Mouse (Mus musculus) adrenal gland, adult 10 weeks (tissue): ENCODE results near the gene Psmb9. TPM values are rescaled to one million over a fixed set of nuclear protein-coding genes. Genes with fewer than 3 reads are reported as not detected.

ENCODE experiments used
- polyA plus RNA-seq: library from polyadenylated mRNA; stranded (reverse); fragments of 350-450 nt; fragmentation: Illumina TruSeq; extraction: RNeasy Lipid Tissue Mini Kit (QIAGEN cat#74804); gene quantifications from one replicate; pipeline ENCODE4 v1.2.3, GENCODE M21; 2014; ENCODE audit warnings: low read depth, low replicate concordance

Psmb9 gene
- 2.9 TPM for polyA plus RNA-seq

DNA sequence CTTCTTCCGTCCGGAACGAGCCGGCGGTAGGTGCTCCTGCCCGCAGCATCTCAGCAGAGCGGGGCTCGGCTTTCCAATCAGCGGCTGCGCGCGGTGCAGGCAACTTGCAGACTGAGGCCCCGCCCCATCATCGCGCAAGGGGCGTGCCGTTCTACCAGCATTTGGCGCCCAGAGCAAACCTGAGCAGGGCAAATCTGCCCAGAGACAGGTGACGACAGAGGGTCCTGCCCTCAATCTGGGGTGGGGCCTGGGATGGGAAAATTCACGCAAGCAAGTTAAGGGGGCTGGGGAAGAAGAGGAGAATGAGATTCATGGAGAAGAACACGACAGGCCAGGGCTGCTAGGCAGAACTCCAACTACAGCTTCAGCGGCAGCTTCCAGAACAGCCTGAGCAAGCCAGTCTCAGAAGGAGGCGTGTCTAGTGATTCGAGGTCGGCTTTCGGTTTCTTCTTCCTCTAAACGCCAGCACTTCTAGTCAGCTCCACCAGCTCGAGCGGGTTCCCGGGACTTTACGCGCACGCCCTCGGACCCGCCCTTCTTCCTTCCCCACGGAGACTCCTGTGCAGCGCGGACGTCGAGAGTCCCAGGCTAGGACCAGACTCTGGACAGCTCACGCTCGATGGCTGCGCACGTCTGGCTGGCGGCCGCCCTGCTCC is at the start of gene Psmb9, which contains the start of gene Tap1:
TSS of gene Psmb9 (minus strand) at position 504 of the 656 bp plus-strand sequence.
TSS of gene Tap1 (plus strand) at position 293 of the 656 bp plus-strand sequence.

DNA sequence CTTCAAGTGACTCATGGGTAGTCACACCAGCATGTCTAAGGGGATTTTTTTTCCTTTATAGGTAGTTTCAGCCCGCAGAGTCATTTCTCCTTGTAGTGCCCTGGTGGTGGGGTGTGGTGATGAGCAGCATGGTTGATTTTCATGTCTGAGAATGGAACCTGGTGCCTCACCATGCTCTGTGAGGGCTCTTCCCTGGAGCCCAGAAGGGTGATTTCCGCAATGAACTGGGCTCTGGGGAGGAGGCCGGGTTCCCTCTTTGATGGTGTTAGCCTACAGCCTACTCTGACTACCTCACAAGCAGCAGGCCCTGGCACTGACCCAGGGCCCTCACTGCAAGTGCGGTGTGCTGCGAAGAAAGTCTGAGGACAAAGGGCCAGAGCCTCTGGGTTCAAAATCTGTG is 15.9 kb upstream of the Psmb9 start, which contains the start of gene Tap2:
TSS of gene Tap2 (plus strand) at position 84 of the 400 bp plus-strand sequence.

DNA sequence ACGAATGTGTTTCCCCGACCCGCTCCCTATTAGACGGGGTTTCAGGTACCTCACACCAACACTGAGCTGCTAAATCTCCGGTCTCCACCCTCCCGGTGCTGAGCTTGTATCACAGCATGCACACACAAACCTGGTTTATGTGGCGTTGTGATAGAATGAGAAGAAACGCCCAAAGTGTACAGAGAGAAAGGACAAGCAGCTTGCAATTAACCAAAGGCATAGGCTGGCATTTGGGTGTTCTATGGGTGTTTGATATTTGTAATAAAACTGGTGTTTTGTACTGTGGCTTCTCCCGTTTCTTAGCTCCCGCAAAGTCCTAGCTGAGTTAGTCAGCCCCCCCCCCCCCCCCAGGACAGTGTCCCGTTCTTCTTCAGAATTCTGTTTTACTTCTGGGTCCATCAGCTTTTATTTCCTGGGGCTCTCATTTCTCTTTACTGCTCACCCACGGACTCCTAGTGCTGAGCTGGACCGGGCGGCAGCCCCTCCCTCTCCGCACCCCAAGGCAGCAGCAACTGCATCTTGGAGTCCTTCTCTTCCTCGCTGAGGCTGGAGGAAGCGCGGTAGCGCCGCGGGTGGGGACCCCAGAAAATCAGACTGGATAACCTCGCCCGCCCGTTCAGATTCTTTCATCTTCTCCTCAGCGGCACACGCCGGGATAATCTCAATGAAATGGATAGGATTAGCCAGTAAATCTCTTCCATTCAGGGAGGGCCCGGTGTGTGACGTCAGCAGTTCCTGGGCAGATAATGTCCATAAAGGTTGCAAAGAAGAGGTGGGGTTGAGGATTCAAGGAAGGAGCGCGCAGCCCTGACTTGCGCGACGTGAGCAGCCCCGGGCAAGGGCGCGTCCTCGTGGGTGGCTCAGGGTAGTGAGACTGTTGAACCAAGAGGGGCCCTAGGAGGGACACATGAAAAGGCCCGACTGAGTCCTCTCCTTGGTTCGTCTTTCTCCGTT is 9.7 kb upstream of the Psmb9 start, which contains the start of gene Psmb8:
TSS of gene Psmb8 (plus strand) at position 781 of the 954 bp plus-strand sequence.

DNA sequence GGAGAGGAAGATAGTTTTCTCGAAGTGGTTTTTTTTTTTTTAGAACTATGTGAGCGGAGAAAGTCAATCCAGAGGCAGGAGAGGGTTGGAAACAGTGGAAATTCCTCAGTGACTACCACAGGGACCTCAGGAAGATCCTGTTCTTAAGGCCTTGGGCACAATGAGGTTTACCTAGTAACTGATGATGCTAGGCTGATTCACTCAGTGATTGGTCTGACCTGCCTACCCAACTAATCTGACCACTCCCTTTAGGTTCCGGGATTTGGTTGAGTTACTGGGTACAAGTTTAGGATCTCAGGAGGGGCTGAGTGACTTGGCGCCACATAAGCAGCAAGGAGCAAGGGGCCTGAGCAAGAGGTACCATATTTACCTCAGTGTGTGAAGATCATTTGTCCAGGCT is 34.6 kb downstream of the Psmb9 start, which contains the start of gene H2-DMb1:
TSS of gene H2-DMb1 (plus strand) at position 150 of the 400 bp plus-strand sequence.

DNA sequence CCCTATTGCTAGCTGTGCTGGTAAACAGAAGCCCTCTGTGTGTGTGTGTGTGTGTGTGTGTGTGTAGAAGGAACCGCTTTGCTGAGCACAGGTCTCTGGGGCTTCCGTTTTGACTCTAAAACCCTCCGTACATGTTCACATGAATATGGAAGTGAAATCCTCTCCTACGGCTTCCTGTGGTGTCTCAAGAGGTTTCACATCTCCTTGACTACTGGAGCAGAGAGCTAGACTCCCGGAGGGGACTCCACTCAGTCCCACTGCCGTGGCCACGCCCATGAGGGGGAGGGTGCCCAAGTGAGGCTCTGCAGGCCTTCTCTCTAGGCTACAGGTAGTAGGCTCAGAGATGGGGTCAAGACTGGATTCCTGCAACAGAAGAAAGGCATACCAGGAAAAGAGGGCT is 44.5 kb downstream of the Psmb9 start, which contains the start of gene H2-DMb2:
TSS of gene H2-DMb2 (plus strand) at position 275 of the 400 bp plus-strand sequence.

Other genes with a start within 250 kb of the Psmb9 start
- gene Pfdn6, start 247.4 kb downstream of the Psmb9 start, polyA plus RNA-seq = 14.8 TPM
- 0.70 TPM for gene Wdr46, start 247.1 kb downstream of the Psmb9 start, polyA plus RNA-seq
- gene B3galt4, start 236.3 kb downstream of the Psmb9 start, polyA plus RNA-seq = 0.35 TPM
- gene Vps52, start 232.0 kb downstream of the Psmb9 start, polyA plus RNA-seq = 6.1 TPM
- 17.8 TPM for gene Rps18, start 231.8 kb downstream of the Psmb9 start, polyA plus RNA-seq
- 201 TPM for gene H2-K1, start 187.4 kb downstream of the Psmb9 start, polyA plus RNA-seq
- gene Ring1, start 163.1 kb downstream of the Psmb9 start, polyA plus RNA-seq = 1.9 TPM
- gene H2-Ke6, start 159.7 kb downstream of the Psmb9 start, polyA plus RNA-seq = 6.8 TPM
- gene Slc39a7, start 156.1 kb downstream of the Psmb9 start, polyA plus RNA-seq = 0.82 TPM
- 0.99 TPM for gene Rxrb, start 156.0 kb downstream of the Psmb9 start, polyA plus RNA-seq
- not detected for gene Col11a2, start 148.3 kb downstream of the Psmb9 start, polyA plus RNA-seq
- gene H2-Oa, start 95.4 kb downstream of the Psmb9 start, polyA plus RNA-seq = not detected
- not detected for gene H2-DMa, start 68.2 kb downstream of the Psmb9 start, polyA plus RNA-seq
- 272 TPM for gene Brd2, start 65.1 kb downstream of the Psmb9 start, polyA plus RNA-seq
- not detected for gene H2-DMb2, start 44.5 kb downstream of the Psmb9 start, polyA plus RNA-seq
- 2.0 TPM for gene H2-DMb1, start 34.7 kb downstream of the Psmb9 start, polyA plus RNA-seq
- 2.2 TPM for gene Tap1, start 211 bp downstream of the Psmb9 start, polyA plus RNA-seq
- 1.2 TPM for gene Psmb8, start 10.0 kb upstream of the Psmb9 start, polyA plus RNA-seq
- gene Tap2, start 15.8 kb upstream of the Psmb9 start, polyA plus RNA-seq = 0.64 TPM
- 1.1 TPM for gene H2-Ob, start 51.1 kb upstream of the Psmb9 start, polyA plus RNA-seq
- gene H2-Ab1, start 69.9 kb upstream of the Psmb9 start, polyA plus RNA-seq = 26.2 TPM
- gene H2-Aa, start 100.1 kb upstream of the Psmb9 start, polyA plus RNA-seq = 42.5 TPM
- gene H2-Eb1, start 118.1 kb upstream of the Psmb9 start, polyA plus RNA-seq = 2.9 TPM
- gene H2-Eb2, start 137.9 kb upstream of the Psmb9 start, polyA plus RNA-seq = not detected
- gene Btnl2, start 167.1 kb upstream of the Psmb9 start, polyA plus RNA-seq = not detected
- gene Btnl1, start 189.4 kb upstream of the Psmb9 start, polyA plus RNA-seq = not detected
- gene BC051142, start 211.1 kb upstream of the Psmb9 start, polyA plus RNA-seq = 3.4 TPM